Mouse (Mus musculus) forebrain, embryonic 12.5 days (tissue): ENCODE data around the gene Arl8b. TPM values are rescaled to one million over a fixed set of nuclear protein-coding genes. Genes with fewer than 3 reads are reported as not detected.
A peak's percentile ranks its signal among the peaks of the same experiment; 100 is the strongest.

ENCODE experiments used
- ATAC-seq: fragments of 200-750 bp; cut with Nextera tagmentation; 2 replicates; pipeline ENCODE4 v1.8.0; 2017; ENCODE audit warnings: moderate TSS enrichment; ENCODE audit not compliant: low FRiP score
- H3K27ac ChIP-seq: fragments of 300-500 bp; sonication (generic); 2 replicates; pipeline ENCODE4 v1.5.1; 2016; ENCODE audit warnings: mild to moderate bottlenecking
- H3K27me3 ChIP-seq: fragments of 300-500 bp; sonication (generic); 2 replicates; pipeline ENCODE4 v1.6.1; 2016; ENCODE audit warnings: mild to moderate bottlenecking
- H3K36me3 ChIP-seq: fragments of 300-500 bp; sonication (generic); replicated peaks from 2 replicates; pipeline ENCODE4 v1.6.1; 2016; ENCODE audit warnings: mild to moderate bottlenecking
- H3K4me1 ChIP-seq: fragments of 300-500 bp; sonication (generic); 2 replicates; pipeline ENCODE4 v1.6.1; 2016
- H3K4me2 ChIP-seq: fragments of 300-500 bp; sonication (generic); 2 replicates; pipeline ENCODE4 v1.6.1; 2016; ENCODE audit warnings: mild to moderate bottlenecking, moderate library complexity
- H3K4me3 ChIP-seq: fragments of 300-500 bp; sonication (generic); replicated peaks from 2 replicates; pipeline ENCODE4 v1.5.1; 2016; ENCODE audit warnings: mild to moderate bottlenecking
- H3K9ac ChIP-seq: fragments of 300-500 bp; sonication (generic); 2 replicates; pipeline ENCODE4 v1.6.1; 2016; ENCODE audit warnings: mild to moderate bottlenecking
- H3K9me3 ChIP-seq: fragments of 300-500 bp; sonication (generic); 2 replicates; pipeline ENCODE4 v1.6.1; 2016
- WGBS: fragments of 180-500 bp; shearing (Covaris S2); methylation state at CpG from one replicate; pipeline ENCODE4 v1.1.7; 2016; 5-methylcytosine and 5-hydroxymethylcytosine counted together
- polyA plus RNA-seq: library from polyadenylated mRNA; unstranded; fragments of >200 nt; fragmentation: Nextera tagmentation; extraction: Ambion mirVana; gene quantifications from 2 replicates; pipeline ENCODE4 v1.2.1, GENCODE M21; 2016

Arl8b gene
- polyA plus RNA-seq, 1 experiment from 2014 or later: 81.8 TPM

- Histone ChIP-seq H3K4me3 (no peak overlapping the region), H3K9me3 (no peaks in the 10 kb centered on the region), H3K4me1 (no peaks in the 10 kb centered on the region), H3K36me3 (no peaks in the 10 kb centered on the region), H3K9ac (no peak overlapping the region), H3K4me2 (no peak overlapping the region), H3K27me3 (no peaks in the 10 kb centered on the region; the same call in 1 of the 2 replicates), H3K27ac (no peak overlapping the region)
- 90% methylated on average over 3 of the region's 3 CpGs for WGBS
- no peak for ATAC-seq
Measured at GRCm38 (mm10) chr6:108770880-108771279, 12.0 kb upstream of the Arl8b start.

GRCm38 (mm10) chr6:108772913-108773312 lies 10.0 kb upstream of the Arl8b start:
- 18% methylated on average over 9 of the region's 9 CpGs for WGBS
- no peaks in the 10 kb centered on the region for H3K9me3 ChIP-seq
- H3K4me2 ChIP-seq: no peak overlapping the region

GRCm38 (mm10) chr6:108773480-108773879 lies 9.4 kb upstream of the Arl8b start:
- no peak overlapping the region for H3K4me2 ChIP-seq
- H3K27me3 ChIP-seq: no peaks in the 10 kb centered on the region; the same call in 1 of the 2 replicates
- H3K9me3 ChIP-seq: no peaks in the 10 kb centered on the region
- no peaks in the 10 kb centered on the region for H3K36me3 ChIP-seq
- 84% methylated on average over 6 of the region's 6 CpGs for WGBS
- no peak overlapping the region for H3K4me3 ChIP-seq
- ATAC-seq: no peak
- no peak overlapping the region for H3K9ac ChIP-seq
- no peak overlapping the region for H3K27ac ChIP-seq
- H3K4me1 ChIP-seq: no peaks in the 10 kb centered on the region

More at GRCm38 (mm10) chr6:108772913-108773312, 10.0 kb upstream of the Arl8b start:
- no peak overlapping the region for H3K4me3 ChIP-seq
- no peak overlapping the region for H3K9ac ChIP-seq
- no peak overlapping the region for H3K27ac ChIP-seq
- no peaks in the 10 kb centered on the region; the same call in 1 of the 2 replicates for H3K27me3 ChIP-seq
- ATAC-seq: peak; percentile 73
- H3K36me3 ChIP-seq: no peaks in the 10 kb centered on the region
- no peaks in the 10 kb centered on the region for H3K4me1 ChIP-seq

GRCm38 (mm10) chr6:108776274-108776673 lies 6.6 kb upstream of the Arl8b start:
- ATAC-seq: no peak
- no peak overlapping the region for H3K4me2 ChIP-seq
- no peaks in the 10 kb centered on the region for H3K9me3 ChIP-seq
- H3K27me3 ChIP-seq: no peaks in the 10 kb centered on the region; the same call in 1 of the 2 replicates
- no peaks in the 10 kb centered on the region for H3K4me1 ChIP-seq
- no peak overlapping the region for H3K27ac ChIP-seq
- no peak overlapping the region for H3K4me3 ChIP-seq
- H3K36me3 ChIP-seq: no peaks in the 10 kb centered on the region
- no peak overlapping the region for H3K9ac ChIP-seq

GRCm38 (mm10) chr6:108777560-108778287 lies 5.2 kb upstream of the Arl8b start:
- Histone ChIP-seq H3K27me3 (no peaks in the 10 kb centered on the region; the same call in 1 of the 2 replicates), H3K4me1 (no peaks in the 10 kb centered on the region), H3K4me3 (no peak overlapping the region), H3K27ac (no peak overlapping the region), H3K4me2 (no peak overlapping the region), H3K36me3 (no peaks in the 10 kb centered on the region), H3K9me3 (no peaks in the 10 kb centered on the region), H3K9ac (no peak overlapping the region)
- 75% methylated on average over 8 of the region's 8 CpGs for WGBS
- no peak for ATAC-seq

- Histone ChIP-seq H3K9me3 (no peaks in the 10 kb centered on the region), H3K27me3 (no peaks in the 10 kb centered on the region; the same call in 1 of the 2 replicates)
- no peak for ATAC-seq
Measured at GRCm38 (mm10) chr6:108778399-108778798, 4.5 kb upstream of the Arl8b start.

GRCm38 (mm10) chr6:108781865-108782264 lies 1.0 kb upstream of the Arl8b start:
- Histone ChIP-seq H3K4me1 (peaks cover 19% of the 10 kb centered on the region), H3K27me3 (no peaks in the 10 kb centered on the region), H3K9ac (no peak overlapping the region), H3K4me3 (no peak overlapping the region), H3K4me2 (no peak overlapping the region), H3K36me3 (no peaks in the 10 kb centered on the region), H3K27ac (no peak overlapping the region), H3K9me3 (no peaks in the 10 kb centered on the region)
- WGBS: 68% methylated on average over 6 of the region's 6 CpGs
- ATAC-seq: no peak

More at GRCm38 (mm10) chr6:108778399-108778798, 4.5 kb upstream of the Arl8b start:
- H3K36me3 ChIP-seq: no peaks in the 10 kb centered on the region
- no peaks in the 10 kb centered on the region for H3K4me1 ChIP-seq
- H3K27ac ChIP-seq: no peak overlapping the region
- no peak overlapping the region for H3K4me2 ChIP-seq
- 75% methylated on average over 5 of the region's 5 CpGs for WGBS
- no peak overlapping the region for H3K4me3 ChIP-seq
- no peak overlapping the region for H3K9ac ChIP-seq

GRCm38 (mm10) chr6:108783184-108783881 lies 434 bp downstream of the Arl8b start:
- Histone ChIP-seq H3K4me3 (peak overlapping the region; percentile 97), H3K4me2 (peak overlapping the region; percentile 66), H3K36me3 (no peaks in the 10 kb centered on the region), H3K9me3 (no peaks in the 10 kb centered on the region), H3K27me3 (no peaks in the 10 kb centered on the region), H3K4me1 (peaks cover 19% of the 10 kb centered on the region), H3K27ac (peak overlapping the region; percentile 88), H3K9ac (peak overlapping the region; percentile 92)
- peak; percentile 42 for ATAC-seq
- WGBS: under 1% methylated on average over 57 of the region's 57 CpGs

- no peaks in the 10 kb centered on the region for H3K9me3 ChIP-seq
- peak overlapping the region; percentile 66 for H3K4me2 ChIP-seq
- H3K9ac ChIP-seq: peak overlapping the region; percentile 92
- peak overlapping the region; percentile 97 for H3K4me3 ChIP-seq
- 44% methylated on average over 11 of the region's 11 CpGs for WGBS
- no peaks in the 10 kb centered on the region for H3K36me3 ChIP-seq
- no peaks in the 10 kb centered on the region for H3K27me3 ChIP-seq
- no peak overlapping the region for H3K27ac ChIP-seq
- peaks cover 19% of the 10 kb centered on the region for H3K4me1 ChIP-seq
- ATAC-seq: no peak
Measured at GRCm38 (mm10) chr6:108784056-108784455, 1.2 kb downstream of the Arl8b start.

- Histone ChIP-seq H3K9me3 (no peaks in the 10 kb centered on the region), H3K27ac (no peak overlapping the region), H3K4me2 (peak overlapping the region; percentile 66), H3K9ac (no peak overlapping the region), H3K27me3 (no peaks in the 10 kb centered on the region), H3K36me3 (no peaks in the 10 kb centered on the region), H3K4me3 (0 out of 2 replicates have a peak overlapping the region, but pooled peaks have one; percentile 97), H3K4me1 (peaks cover 19% of the 10 kb centered on the region)
- ATAC-seq: no peak
- 88% methylated on average over 5 of the region's 5 CpGs for WGBS
Measured at GRCm38 (mm10) chr6:108784796-108785195, 1.9 kb downstream of the Arl8b start.

- WGBS: 90% methylated on average over 3 of the region's 3 CpGs
Measured at GRCm38 (mm10) chr6:108785551-108785950, 2.7 kb downstream of the Arl8b start.

GRCm38 (mm10) chr6:108791498-108791897 lies 8.6 kb downstream of the Arl8b start:
- H3K27me3 ChIP-seq: no peaks in the 10 kb centered on the region
- peaks cover 1% of the 10 kb centered on the region for H3K4me1 ChIP-seq
- no peak overlapping the region for H3K9ac ChIP-seq
- no peak overlapping the region for H3K4me3 ChIP-seq
- no peak overlapping the region for H3K27ac ChIP-seq
- no peak overlapping the region for H3K4me2 ChIP-seq
- no peaks in the 10 kb centered on the region for H3K36me3 ChIP-seq
- H3K9me3 ChIP-seq: no peaks in the 10 kb centered on the region
- WGBS: 89% methylated on average over 5 of the region's 5 CpGs
- no peak for ATAC-seq

More at GRCm38 (mm10) chr6:108785551-108785950, 2.7 kb downstream of the Arl8b start:
- Histone ChIP-seq H3K4me1 (peaks cover 19% of the 10 kb centered on the region), H3K9ac (no peak overlapping the region), H3K4me2 (no peak overlapping the region), H3K9me3 (no peaks in the 10 kb centered on the region), H3K27me3 (no peaks in the 10 kb centered on the region), H3K4me3 (no peak overlapping the region), H3K27ac (no peak overlapping the region), H3K36me3 (no peaks in the 10 kb centered on the region)
- no peak for ATAC-seq
